Mouse (Mus musculus) left cerebral cortex, adult 2 months (tissue): ENCODE measurements around the gene Fermt3. TPM values are rescaled to one million over a fixed set of nuclear protein-coding genes. Genes with fewer than 3 reads are reported as not detected.
"Not testable (repeated sequence)": the region's sequence is repeated elsewhere in the genome, so short reads cannot be mapped to it uniquely, and the experiment has no call there.

Source experiments
- DNase-seq, 2 experiments: peaks; one replicate each; pipeline ENCODE4 v3.0.0; 2021 to 2022; ENCODE audit warnings: low spot score in 2 of 2, mixed read lengths in 1 of 2; ENCODE audit errors: extremely low spot score in 1 of 2
- H3K27ac ChIP-seq: fragments of 200-600 bp; 2 replicates; pipeline ENCODE4 v1.8.1; 2022
- H3K4me3 ChIP-seq: fragments of 200-600 bp; 2 replicates; pipeline ENCODE4 v1.8.1; 2022
- CTCF ChIP-seq: fragments of 200-600 bp; IDR thresholded peaks from 2 replicates; pipeline ENCODE4 v1.8.1; 2022; ENCODE audit warnings: antibody characterized with exemption, mild to moderate bottlenecking, moderate library complexity
- intact Hi-C: fragments of 180-260 bp; cut with DNase I; formaldehyde crosslinking; loops from one replicate; pipeline ENCODE4 v1.15.1; 2025
- total RNA-seq, 2 experiments: library from RNA; stranded (reverse); gene quantifications; 2 replicates each; pipeline ENCODE4 v1.2.3; 2021

Fermt3 gene
- total RNA-seq, 2 experiments from 2014 or later: 3.6 to 4.8 TPM

DNA sequence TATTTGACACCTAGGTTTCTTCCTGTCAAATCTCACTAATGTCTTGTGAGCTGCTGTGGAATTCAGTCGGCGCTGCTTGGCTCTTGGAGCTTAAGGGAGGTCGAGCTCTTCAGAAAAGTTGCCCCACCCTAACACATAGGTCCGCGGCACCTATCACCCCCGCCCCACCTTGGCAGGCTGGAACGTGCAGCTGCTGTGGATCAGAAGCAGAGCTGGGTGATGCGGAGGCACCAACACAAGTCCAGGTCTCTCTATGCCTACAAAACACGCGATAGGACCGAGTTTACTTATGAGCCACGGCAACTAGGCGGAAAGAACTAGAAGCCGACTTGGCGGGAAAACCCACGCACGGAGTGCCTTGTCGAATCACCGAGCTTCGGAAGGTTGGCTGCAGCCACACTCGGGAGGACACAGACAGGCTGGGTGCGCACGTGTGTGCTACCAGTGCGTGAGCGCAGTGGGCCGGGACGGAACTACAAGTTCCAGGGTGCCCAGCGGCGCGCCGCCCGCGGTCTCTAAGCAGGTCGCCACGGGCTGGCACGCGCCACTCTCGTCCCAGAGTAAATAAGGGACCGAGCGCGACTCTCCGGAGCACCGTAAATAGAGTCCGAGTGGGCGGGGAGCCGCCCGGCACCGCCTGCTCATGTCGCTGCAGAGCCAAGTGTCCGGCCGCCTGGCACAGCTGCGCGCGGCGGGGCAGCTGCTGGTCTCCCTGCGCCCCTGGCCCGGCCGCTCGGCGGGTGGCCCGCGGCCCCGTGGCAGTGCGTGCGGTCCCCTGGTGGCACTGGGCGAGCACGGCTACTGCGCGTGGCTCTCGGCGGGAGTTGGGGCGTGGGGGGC, 37.2 kb upstream of the Fermt3 start, which contains the start of gene Macrod1:
TSS of gene Macrod1 (plus strand) at position 563 of the 840 bp plus-strand sequence.
- TF ChIP-seq CTCF: peak; percentile 11
- peak; percentile 80 to 84 for DNase-seq
- Histone ChIP-seq H3K27ac (peak within 1 kb of the TSS; percentile 1), H3K4me3 (peak within 1 kb of the TSS; percentile 53)
- intact Hi-C loops: loop anchor here (5.0 kb wide), 2 partner anchors 291 to 361 kb away; partner anchors contain the start of gene 2700081O15Rik

DNA sequence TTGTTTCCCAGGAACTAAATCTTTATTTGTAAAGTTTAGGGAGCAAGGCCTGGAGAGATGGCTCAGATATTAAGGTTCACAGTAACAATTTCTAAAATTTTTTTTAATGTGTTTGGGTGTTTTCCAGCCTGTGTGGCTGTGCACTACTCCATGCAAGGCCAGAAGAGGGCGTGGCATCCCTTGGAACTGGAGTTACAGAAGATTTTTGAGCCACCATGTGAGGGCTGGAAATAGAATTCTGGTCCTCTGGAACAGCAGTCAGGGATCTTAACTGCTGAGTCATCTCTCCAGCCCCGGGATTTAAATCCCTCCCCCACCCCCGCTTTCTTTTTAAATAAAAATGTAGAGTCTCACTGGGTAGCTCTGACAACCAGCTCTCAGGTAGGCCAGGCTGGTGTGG, 35.9 kb upstream of the Fermt3 start:
- no peak overlapping the region for H3K4me3 ChIP-seq
- H3K27ac ChIP-seq: peak overlapping the region; percentile 19; the same call in 1 of the 2 replicates
- intact Hi-C loops: loop anchor here (5.0 kb wide), 2 partner anchors 292 to 362 kb away; partner anchors contain the start of gene 2700081O15Rik
- peak; percentile 14 for TF ChIP-seq CTCF
- DNase-seq: no peak

- no peak for TF ChIP-seq CTCF
- intact Hi-C loops: loop anchor here (5.0 kb wide), 2 partner anchors 293 to 363 kb away; partner anchors contain the start of gene 2700081O15Rik
- no peak overlapping the region for H3K4me3 ChIP-seq
- no peak for DNase-seq
- H3K27ac ChIP-seq: peak overlapping the region; percentile 19; the same call in 1 of the 2 replicates
These were observed 35.5 kb upstream of the Fermt3 start for GRCm38 (mm10) chr19:7054772-7055171.

- DNase-seq, intact Hi-C loops, H3K27ac ChIP-seq, H3K4me3 ChIP-seq: not testable (repeated sequence)
These were observed 34.1 kb upstream of the Fermt3 start for GRCm38 (mm10) chr19:7053382-7053781.

DNA sequence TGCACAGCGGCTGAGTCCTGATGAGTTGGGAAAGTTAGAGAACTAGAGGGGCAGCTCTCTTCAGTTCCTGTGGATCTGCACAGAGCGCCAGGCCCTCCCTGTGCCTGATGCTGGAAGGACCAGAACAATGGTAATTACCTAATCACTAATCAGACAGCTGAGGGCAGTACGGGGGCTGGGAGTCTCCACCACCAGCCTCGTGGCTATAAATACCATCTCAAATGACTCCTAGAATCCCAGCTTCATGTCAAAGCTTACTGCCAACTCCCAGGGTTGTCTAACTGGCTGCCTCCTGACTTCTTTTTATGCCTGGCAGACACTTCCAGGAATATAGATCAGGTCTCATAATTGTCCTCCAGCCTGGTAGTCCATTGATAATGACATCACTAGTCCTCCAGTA, 25.4 kb upstream of the Fermt3 start:
- Histone ChIP-seq H3K4me3 (no peak overlapping the region), H3K27ac (no peak overlapping the region)
- TF ChIP-seq CTCF: no peak
- no peak for DNase-seq
- intact Hi-C loops: no loop called here

DNA sequence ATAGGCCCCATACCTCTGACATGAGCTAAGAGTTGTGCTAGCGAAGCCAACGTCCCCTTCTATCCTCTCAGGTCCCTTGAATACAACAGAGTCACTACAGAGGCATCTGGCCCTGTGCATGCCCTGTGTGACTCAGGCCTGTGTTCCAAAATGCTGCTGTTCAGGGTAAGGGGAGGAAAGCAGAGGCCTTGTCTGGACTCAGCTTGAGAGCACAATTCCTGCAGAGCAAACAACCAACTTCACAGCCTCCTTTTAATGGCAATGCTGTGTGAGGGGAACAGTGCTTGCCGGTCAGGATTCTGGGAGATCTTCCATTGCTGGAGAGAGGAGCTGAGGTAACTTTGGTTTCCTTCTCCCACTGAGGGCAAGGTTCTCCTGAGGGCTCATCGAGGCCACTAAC, 25.0 kb upstream of the Fermt3 start:
- H3K4me3 ChIP-seq: no peak overlapping the region
- DNase-seq: no peak
- no peak overlapping the region for H3K27ac ChIP-seq
- intact Hi-C loops: no loop called here
- no peak for TF ChIP-seq CTCF

DNA sequence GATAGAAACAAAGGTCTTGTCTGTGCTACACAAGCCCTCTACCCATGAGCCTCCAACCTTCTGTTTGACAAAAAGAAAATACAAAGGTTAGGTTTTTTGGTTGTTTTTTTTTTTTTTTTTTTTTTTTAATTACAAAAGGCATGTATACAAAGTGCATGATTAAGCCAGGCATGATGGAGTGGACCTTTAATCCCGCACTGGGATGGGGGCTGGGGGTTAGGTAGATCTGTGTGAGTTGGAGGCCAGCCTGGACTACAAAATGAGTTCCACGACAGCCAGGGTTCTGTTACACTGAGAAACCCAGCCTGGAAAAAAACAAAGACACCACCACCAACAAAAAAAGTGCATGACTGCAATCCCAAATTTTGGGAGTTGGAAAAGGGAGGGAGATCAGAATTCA, 21.9 kb upstream of the Fermt3 start:
- no peak overlapping the region for H3K4me3 ChIP-seq
- TF ChIP-seq CTCF: no peak
- intact Hi-C loops: no loop called here
- no peak for DNase-seq
- no peak overlapping the region; the same call in 1 of the 2 replicates for H3K27ac ChIP-seq

DNA sequence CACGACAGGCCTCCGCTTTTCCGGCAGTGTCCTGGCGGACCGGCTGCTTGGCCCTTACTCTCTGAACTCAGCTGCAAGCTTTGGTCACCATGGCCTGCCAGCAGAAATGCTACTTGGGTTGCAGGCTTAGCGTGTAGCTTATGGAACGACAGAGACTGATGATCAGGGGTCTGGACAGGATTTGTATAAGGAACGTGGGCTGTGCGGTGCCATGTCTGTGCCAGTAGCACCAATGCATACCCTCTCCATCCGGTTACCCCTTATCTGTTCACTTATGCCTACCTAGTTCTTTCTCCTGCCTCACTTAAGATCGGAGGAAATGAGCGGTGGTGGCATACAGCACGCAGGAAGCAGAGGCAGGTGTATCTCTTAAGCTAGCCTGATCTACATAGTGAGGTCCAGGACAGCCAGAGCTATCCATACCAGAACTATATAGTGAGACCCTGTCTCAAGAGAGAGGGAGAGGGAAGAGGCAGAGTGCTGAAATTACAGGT, 21.4 kb upstream of the Fermt3 start:
- intact Hi-C loops: no loop called here
- no peak for TF ChIP-seq CTCF
- Histone ChIP-seq H3K4me3 (peak overlapping the region; percentile 60), H3K27ac (peak overlapping the region; percentile 98)
- no peak for DNase-seq

GRCm38 (mm10) chr19:7039841-7040636, 20.8 kb upstream of the Fermt3 start, which contains the start of gene Stip1:
TSS of gene Stip1 (minus strand) at chr19:7039967.
- H3K27ac ChIP-seq: peak within 1 kb of the TSS; percentile 98
- DNase-seq: peak; percentile 97 to 99
- H3K4me3 ChIP-seq: peak within 1 kb of the TSS; percentile 88
- TF ChIP-seq CTCF: peak; percentile 40
- intact Hi-C loops: loop anchor here (5.0 kb wide), 1 partner anchor 118 kb away; the partner anchor contains the start of gene Esrra

GRCm38 (mm10) chr19:7039088-7039720, 19.9 kb upstream of the Fermt3 start:
- intact Hi-C loops: loop anchor here (5.0 kb wide), 1 partner anchor 117 kb away; the partner anchor contains the start of gene Esrra
- DNase-seq: peak in 1 of 2 experiments; percentile 50
- Histone ChIP-seq H3K27ac (peak overlapping the region; percentile 75), H3K4me3 (peak overlapping the region; percentile 88)
- TF ChIP-seq CTCF: no peak

- intact Hi-C loops: no loop called here
- TF ChIP-seq CTCF: no peak; the same call in 1 of the 2 replicates
- Histone ChIP-seq H3K4me3 (no peak overlapping the region), H3K27ac (no peak overlapping the region)
- no peak for DNase-seq
These were observed 14.7 kb upstream of the Fermt3 start for GRCm38 (mm10) chr19:7034006-7034405.
